Mouse (Mus musculus) bone marrow, adult 2 months (tissue): ENCODE measurements around the gene Chn2.

Source experiments
- CTCF ChIP-seq: fragments of 200-500 bp; IDR thresholded peaks from 2 replicates; pipeline ENCODE4 v1.5.1; 2011; ENCODE audit warnings: low read length, control low read depth; ENCODE audit not compliant: control insufficient read depth, insufficient read depth
- POLR2A ChIP-seq: fragments of 200-500 bp; IDR thresholded peaks from 2 replicates; pipeline ENCODE4 v1.6.1; 2011; ENCODE audit warnings: low read depth, mild to moderate bottlenecking, control low read depth, low read length, borderline replicate concordance; ENCODE audit not compliant: control insufficient read depth

DNA sequence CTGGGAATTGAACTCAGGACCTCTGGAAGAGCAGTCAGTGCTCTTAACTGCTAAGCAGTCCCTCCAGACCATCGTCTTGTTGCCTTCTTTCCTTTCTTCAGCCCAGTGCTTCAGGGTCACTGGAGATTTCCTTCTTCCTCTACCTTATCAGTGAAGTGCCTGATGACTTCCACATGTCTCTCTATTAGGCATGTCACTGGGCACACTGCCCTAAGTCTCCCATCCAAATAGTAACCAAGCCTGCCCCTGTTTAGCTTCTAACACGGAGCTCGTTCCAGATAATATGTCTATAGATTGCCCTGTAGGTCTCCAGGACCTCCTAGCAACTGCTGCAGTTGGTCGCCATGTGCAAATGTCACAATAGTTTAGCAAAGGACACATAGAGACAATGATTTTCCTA, 62.9 kb downstream of the Chn2 start:
- TF ChIP-seq CTCF (no peak), POLR2A (no peak)
